Mouse (Mus musculus) liver, embryonic 14.5 days (tissue): Measurements from ENCODE around the gene Vwc2l. TPM values are rescaled to one million over a fixed set of nuclear protein-coding genes. Genes with fewer than 3 reads are reported as not detected.

Experiments
- ATAC-seq: fragments of 200-750 bp; cut with Nextera tagmentation; 2 replicates; pipeline ENCODE4 v1.8.0; 2017; ENCODE audit warnings: moderate number of reproducible peaks, mild to moderate bottlenecking, moderate library complexity; ENCODE audit not compliant: insufficient read depth
- DNase-seq, 3 experiments: peaks; one replicate each; pipeline ENCODE4 v3.0.0-alpha.2; 2012 to 2013; ENCODE audit warnings: low read depth in 3 of 3, low spot score in 3 of 3
- H3K27ac ChIP-seq: fragments of 300-500 bp; sonication (generic); 2 replicates; pipeline ENCODE4 v1.5.1; 2014; ENCODE audit warnings: moderate library complexity, mild to moderate bottlenecking, control low read depth, inconsistent platforms
- H3K27me3 ChIP-seq: fragments of 300-500 bp; sonication (generic); 2 replicates; pipeline ENCODE4 v1.6.1; 2014; ENCODE audit warnings: mild to moderate bottlenecking, low read length, moderate library complexity; ENCODE audit not compliant: control insufficient read depth, insufficient read depth
- H3K36me3 ChIP-seq: fragments of 300-500 bp; sonication (generic); replicated peaks from 2 replicates; pipeline ENCODE4 v1.6.1; 2014; ENCODE audit warnings: low read depth; ENCODE audit not compliant: control insufficient read depth, insufficient read depth
- H3K4me1 ChIP-seq, 2 experiments: fragments of 200-500 bp in 1 of 2; fragments of 300-500 bp in 1 of 2; sonication (generic) in 1 of 2; replicated peaks; 2 replicates each; pipeline ENCODE4 v1.6.1; 2012 to 2014; ENCODE audit warnings: antibody characterized with exemption in 1 of 2, inconsistent platforms in 1 of 2, low read length in 1 of 2; ENCODE audit not compliant: control insufficient read depth in 2 of 2, insufficient read depth in 2 of 2
- H3K4me2 ChIP-seq: fragments of 300-500 bp; sonication (generic); 2 replicates; pipeline ENCODE4 v1.6.1; 2014; ENCODE audit warnings: low read depth, mild to moderate bottlenecking, control low read depth, moderate library complexity
- H3K4me3 ChIP-seq, 2 experiments: fragments of 200-500 bp in 1 of 2; fragments of 300-500 bp in 1 of 2; sonication (generic) in 1 of 2; 2 replicates each; pipeline ENCODE4 v1.5.1; 2012 to 2014; ENCODE audit warnings: low read depth in 2 of 2, low read length in 2 of 2, mild to moderate bottlenecking in 2 of 2, control low read depth in 1 of 2, inconsistent platforms in 1 of 2, moderate library complexity in 1 of 2; ENCODE audit not compliant: insufficient read depth in 1 of 2
- H3K9ac ChIP-seq: fragments of 300-500 bp; sonication (generic); replicated peaks from 2 replicates; pipeline ENCODE4 v1.6.1; 2014; ENCODE audit warnings: mild to moderate bottlenecking, control low read depth, moderate library complexity
- H3K9me3 ChIP-seq: fragments of 300-500 bp; sonication (generic); 2 replicates; pipeline ENCODE4 v1.6.1; 2016; ENCODE audit warnings: low read length, mixed read lengths; ENCODE audit not compliant: control insufficient read depth
- CTCF ChIP-seq: IDR thresholded peaks from 2 replicates; pipeline ENCODE4 v1.5.1; 2016; ENCODE audit warnings: antibody characterized with exemption, low read depth, control low read depth
- EP300 ChIP-seq: IDR thresholded peaks from 2 replicates; pipeline ENCODE4 v1.6.1; 2016; ENCODE audit warnings: antibody characterized with exemption, low read depth
- WGBS: fragments of 180-500 bp; shearing (Covaris S2); extraction: QIAGEN DNeasy Blood & Tissue Kit; methylation state at CpG from one replicate; pipeline ENCODE4 v1.1.7; 2014; ENCODE audit not compliant: insufficient replicate concordance; 5-methylcytosine and 5-hydroxymethylcytosine counted together
- polyA plus RNA-seq, 2 experiments: library from polyadenylated mRNA; depleted of rRNA in 1 of 2; stranded (reverse) in 1 of 2; unstranded in 1 of 2; fragments of >200 nt; fragmentation: Nextera tagmentation in 1 of 2; extraction: Ambion mirVana in 1 of 2; gene quantifications; 2 replicates each; pipeline versions ENCODE4 v1.2.1 to v1.2.3; 2012 to 2014

Gene Vwc2l
- polyA plus RNA-seq, 2 experiments = not detected

GRCm38 (mm10) chr1:70918173-70919036, 192.9 kb downstream of the Vwc2l start:
- Histone ChIP-seq H3K4me2 (peak overlapping the region; percentile 59), H3K27ac (peak overlapping the region; percentile 93), H3K4me1 (peaks cover 14% of the 10 kb centered on the region in 2 experiments), H3K27me3 (no peaks in the 10 kb centered on the region), H3K9ac (peak overlapping the region; percentile 45), H3K4me3 (peak overlapping the region in 1 of 2 experiments; percentile 11; a peak in 1 of 4 replicates), H3K9me3 (no peaks in the 10 kb centered on the region), H3K36me3 (no peaks in the 10 kb centered on the region)
- ATAC-seq (peak; percentile 95), DNase-seq (peak; percentile 47 to 68 (median 53))
- 34% methylated on average over 2 of the region's 2 CpGs for WGBS
- TF ChIP-seq CTCF (no peak), EP300 (peak; percentile 91)

DNA sequence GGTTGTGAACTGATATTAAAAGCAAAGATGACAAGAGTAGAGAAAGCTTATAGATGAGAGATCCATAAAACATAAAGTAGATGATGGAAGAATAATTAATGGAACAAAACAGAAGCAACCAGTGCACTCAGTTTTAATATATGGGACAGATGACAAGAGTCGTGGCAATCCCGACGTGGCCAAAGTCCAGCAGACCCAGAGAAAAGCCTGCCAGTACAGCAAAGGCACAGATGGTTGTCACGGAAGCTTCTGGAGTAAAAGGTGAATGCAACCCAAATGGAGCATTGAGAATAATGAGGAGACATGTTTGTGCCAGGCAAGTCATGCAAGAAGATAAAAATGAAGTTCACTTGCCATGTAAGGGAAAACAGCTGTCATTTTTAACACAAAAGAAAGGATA, 207.5 kb downstream of the Vwc2l start:
- TF ChIP-seq CTCF = no peak
- TF ChIP-seq EP300 = no peak
- Histone ChIP-seq H3K9me3 (no peaks in the 10 kb centered on the region), H3K4me1 (no peaks in the 10 kb centered on the region), H3K27me3 (no peaks in the 10 kb centered on the region), H3K4me2 (no peak overlapping the region), H3K36me3 (no peaks in the 10 kb centered on the region), H3K9ac (no peak overlapping the region), H3K27ac (no peak overlapping the region), H3K4me3 (no peak overlapping the region)
- WGBS = 75% methylated on average over 4 of the region's 4 CpGs
- no peak for DNase-seq
- ATAC-seq = no peak
